Mouse (Mus musculus) CH12.LX (cell line): ENCODE data around the gene Hdac11.

ENCODE experiments used
- CHD1 ChIP-seq: IDR thresholded peaks from 2 replicates; pipeline ENCODE4 v1.6.1; 2012; ENCODE audit warnings: low read depth, low read length, improper control_type of control experiment, inconsistent platforms
- CTCF ChIP-seq, 2 experiments: IDR thresholded peaks in 1 of 2; conservative IDR thresholded peaks in 1 of 2; 2 replicates each; pipeline ENCODE4 v1.5.1; 2011 to 2012; ENCODE audit warnings: low read depth in 2 of 2, low read length in 2 of 2, improper control_type of control experiment in 1 of 2, inconsistent platforms in 1 of 2, mild to moderate bottlenecking in 1 of 2, moderate library complexity in 1 of 2
- ZMIZ1 ChIP-seq: IDR thresholded peaks from 2 replicates; pipeline ENCODE4 v1.6.1; 2012; ENCODE audit warnings: low read depth, mild to moderate bottlenecking, inconsistent platforms, low read length, improper control_type of control experiment
- ZNF384 ChIP-seq: IDR thresholded peaks from 2 replicates; pipeline ENCODE4 v1.6.1; 2012; ENCODE audit warnings: low read depth, low read length, improper control_type of control experiment, inconsistent platforms

- TF ChIP-seq ZNF384 (no peak), CTCF (conservative IDR thresholded peaks at IDR 0.05 in 1 of 2, IDR thresholded peaks at IDR 0.05 in 1 of 2; ENCODE audit: low read depth in 2 of 2, low read length in 2 of 2) (no peak), CHD1 (no peak), ZMIZ1 (no peak)
Observed at GRCm38 (mm10) chr6:91212571-91212970, 56.1 kb downstream of the Hdac11 start.
